Mouse (Mus musculus) erythroblast, adult 5-6 weeks (primary cell): ENCODE results near the gene Arid2. TPM values are rescaled to one million over a fixed set of nuclear protein-coding genes. Genes with fewer than 3 reads are reported as not detected.
"Not testable (repeated sequence)": the region's sequence is repeated elsewhere in the genome, so short reads cannot be mapped to it uniquely, and the experiment has no call there.

Source experiments
- ATAC-seq: replicated peaks from 2 replicates; pipeline ENCODE4 v1.8.0; 2016; ENCODE audit warnings: moderate number of reproducible peaks, mild to moderate bottlenecking, moderate TSS enrichment, inconsistent platforms; ENCODE audit not compliant: poor library complexity, low FRiP score, severe bottlenecking
- total RNA-seq, 2 experiments: library from RNA; stranded (forward) in 1 of 2; stranded (reverse) in 1 of 2; fragments of 150-400 nt in 1 of 2; fragments of 200-764, 138-1000 nt in 1 of 2; gene quantifications; 2 replicates each; pipeline versions ENCODE4 v1.2.3 to v1.2.4; 2015 to 2017; ENCODE audit warnings: low replicate concordance in 2 of 2

The Arid2 gene
- total RNA-seq, 2 experiments from 2014 or later, result 35.7 to 39.0 TPM

- ATAC-seq, result no peak; the same call in 1 of the 2 replicates
These were observed 2.5 kb upstream of the Arid2 start for GRCm38 (mm10) chr15:96284711-96285322.

GRCm38 (mm10) chr15:96285323-96286014, 1.8 kb upstream of the Arid2 start:
- ATAC-seq, result peak; percentile 35

- peak; percentile 41 for ATAC-seq
These were observed 1.0 kb upstream of the Arid2 start for GRCm38 (mm10) chr15:96286015-96286934.

GRCm38 (mm10) chr15:96286935-96287292, 404 bp upstream of the Arid2 start:
- no peak for ATAC-seq

GRCm38 (mm10) chr15:96287976-96288835, 888 bp downstream of the Arid2 start:
- ATAC-seq, result peak; percentile 28

GRCm38 (mm10) chr15:96288836-96289390, 1.6 kb downstream of the Arid2 start:
- ATAC-seq, result no peak

GRCm38 (mm10) chr15:96290001-96290400, 2.7 kb downstream of the Arid2 start:
- ATAC-seq, result 0 out of 2 replicates have a peak, but pooled peaks have one; percentile 21

- ATAC-seq, result no peak
These were observed 6.1 kb downstream of the Arid2 start for GRCm38 (mm10) chr15:96293444-96293843.

- no peak for ATAC-seq
These were observed 9.8 kb downstream of the Arid2 start for GRCm38 (mm10) chr15:96297078-96297590.

GRCm38 (mm10) chr15:96297623-96298188, 10.4 kb downstream of the Arid2 start:
- ATAC-seq, result no peak

GRCm38 (mm10) chr15:96309310-96309709, 22.0 kb downstream of the Arid2 start:
- ATAC-seq, result no peak

- ATAC-seq, result peak; percentile 90
These were observed 25.6 kb downstream of the Arid2 start for GRCm38 (mm10) chr15:96312902-96313301.

- no peak for ATAC-seq
These were observed 28.3 kb downstream of the Arid2 start for GRCm38 (mm10) chr15:96315664-96316063.

GRCm38 (mm10) chr15:96319335-96319734, 32.0 kb downstream of the Arid2 start:
- ATAC-seq, result no peak

GRCm38 (mm10) chr15:96325726-96326328, 38.5 kb downstream of the Arid2 start:
- no peak for ATAC-seq

GRCm38 (mm10) chr15:96328722-96329121, 41.4 kb downstream of the Arid2 start:
- not testable (repeated sequence) for ATAC-seq

- ATAC-seq, result peak; percentile 62
These were observed 43.2 kb downstream of the Arid2 start for GRCm38 (mm10) chr15:96330536-96330935.

- ATAC-seq, result no peak
These were observed 45.3 kb downstream of the Arid2 start for GRCm38 (mm10) chr15:96332468-96333213.
